Mouse (Mus musculus) hindlimb bud, embryonic 11.5 days (tissue): ENCODE data around the gene Zfp423.

Experiments
- DNase-seq: peaks from one replicate; pipeline ENCODE4 v3.0.0-alpha.2; 2012; ENCODE audit warnings: low read depth, low spot score; ENCODE audit errors: extremely low spot score

Zfp423 gene

GRCm38 (mm10) chr8:87908940-87909339 is 50.5 kb downstream of the Zfp423 start:
- no peak for DNase-seq

GRCm38 (mm10) chr8:87905404-87905803 is 54.0 kb downstream of the Zfp423 start:
- DNase-seq = no peak

GRCm38 (mm10) chr8:87904108-87904507 is 55.3 kb downstream of the Zfp423 start:
- DNase-seq = no peak

GRCm38 (mm10) chr8:87895203-87896041 is 64.0 kb downstream of the Zfp423 start:
- no peak for DNase-seq

GRCm38 (mm10) chr8:87894287-87894686 is 65.1 kb downstream of the Zfp423 start:
- DNase-seq = no peak

GRCm38 (mm10) chr8:87893547-87893946 is 65.8 kb downstream of the Zfp423 start:
- DNase-seq = no peak

GRCm38 (mm10) chr8:87892891-87893290 is 66.5 kb downstream of the Zfp423 start:
- DNase-seq = no peak

- no peak for DNase-seq
These were observed 67.5 kb downstream of the Zfp423 start for GRCm38 (mm10) chr8:87891884-87892283.

GRCm38 (mm10) chr8:87887956-87888355 is 71.4 kb downstream of the Zfp423 start:
- DNase-seq = no peak

GRCm38 (mm10) chr8:87881088-87881487 is 78.3 kb downstream of the Zfp423 start:
- no peak for DNase-seq

- no peak for DNase-seq
These were observed 83.5 kb downstream of the Zfp423 start for GRCm38 (mm10) chr8:87875852-87876251.

GRCm38 (mm10) chr8:87875452-87875851 is 83.9 kb downstream of the Zfp423 start:
- DNase-seq = peak; percentile 41

GRCm38 (mm10) chr8:87872987-87873550 is 86.3 kb downstream of the Zfp423 start:
- DNase-seq = no peak

GRCm38 (mm10) chr8:87872356-87872930 is 87.0 kb downstream of the Zfp423 start:
- no peak for DNase-seq

- no peak for DNase-seq
These were observed 92.8 kb downstream of the Zfp423 start for GRCm38 (mm10) chr8:87866586-87866985.

- no peak for DNase-seq
These were observed 95.2 kb downstream of the Zfp423 start for GRCm38 (mm10) chr8:87864236-87864635.

- no peak for DNase-seq
These were observed 96.3 kb downstream of the Zfp423 start for GRCm38 (mm10) chr8:87863128-87863527.

- DNase-seq = peak; percentile 86
These were observed 97.7 kb downstream of the Zfp423 start for GRCm38 (mm10) chr8:87861718-87862117.

- no peak for DNase-seq
These were observed 98.5 kb downstream of the Zfp423 start for GRCm38 (mm10) chr8:87860905-87861304.

- DNase-seq = no peak
These were observed 107.5 kb downstream of the Zfp423 start for GRCm38 (mm10) chr8:87851871-87852270.

GRCm38 (mm10) chr8:87851380-87851779 is 108.0 kb downstream of the Zfp423 start:
- DNase-seq = no peak

GRCm38 (mm10) chr8:87848836-87849235 is 110.6 kb downstream of the Zfp423 start:
- no peak for DNase-seq
